Mouse (Mus musculus): ENCODE measurements around the gene Hs3st3b1. TPM values are rescaled to one million over a fixed set of nuclear protein-coding genes. Genes with fewer than 3 reads are reported as not detected.

Hs3st3b1 gene
- polyA plus RNA-seq, 3 experiments from 2014 or later = 3.8 to 5.8 (median 3.8) TPM

DNA sequence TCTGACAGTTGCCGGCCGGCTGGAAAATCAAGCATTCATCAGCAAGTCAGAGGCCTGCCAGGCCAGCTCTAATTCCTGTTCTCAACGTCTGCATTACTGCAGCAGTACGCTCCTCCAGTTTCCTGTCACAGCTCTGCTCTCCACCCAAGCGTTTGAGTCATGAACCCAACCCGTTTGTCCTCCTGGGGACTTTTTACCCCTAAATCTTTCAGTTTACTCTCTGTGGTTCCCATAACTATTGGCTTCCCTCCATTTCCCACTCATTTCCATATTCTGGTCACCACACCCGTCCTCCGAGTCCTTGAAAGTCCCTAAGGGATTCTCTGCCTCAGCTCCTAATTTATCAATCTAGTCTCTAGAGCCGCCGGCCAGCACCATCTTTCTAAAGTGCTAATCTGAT, 42.8 kb downstream of the Hs3st3b1 start:
- ATAC-seq = no peak

DNA sequence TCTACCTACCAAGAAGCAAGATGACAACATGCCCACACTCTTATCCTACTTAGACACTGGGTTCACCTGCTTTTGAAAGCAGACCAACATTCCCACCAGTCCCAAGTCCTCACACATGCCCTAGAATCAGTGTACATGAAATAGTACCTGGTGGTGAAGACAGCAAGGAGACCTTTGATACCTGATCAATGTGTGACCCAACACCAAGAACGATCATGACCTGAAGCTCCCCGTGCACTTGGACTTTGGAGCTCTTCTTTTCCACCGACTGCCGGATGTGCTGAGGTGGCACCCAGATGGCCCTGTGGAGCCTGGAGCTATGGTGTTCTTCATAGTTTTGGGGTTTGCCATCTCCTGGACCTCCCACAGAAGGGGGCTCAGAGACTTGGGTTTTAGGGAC, 43.5 kb downstream of the Hs3st3b1 start:
- ATAC-seq = no peak

DNA sequence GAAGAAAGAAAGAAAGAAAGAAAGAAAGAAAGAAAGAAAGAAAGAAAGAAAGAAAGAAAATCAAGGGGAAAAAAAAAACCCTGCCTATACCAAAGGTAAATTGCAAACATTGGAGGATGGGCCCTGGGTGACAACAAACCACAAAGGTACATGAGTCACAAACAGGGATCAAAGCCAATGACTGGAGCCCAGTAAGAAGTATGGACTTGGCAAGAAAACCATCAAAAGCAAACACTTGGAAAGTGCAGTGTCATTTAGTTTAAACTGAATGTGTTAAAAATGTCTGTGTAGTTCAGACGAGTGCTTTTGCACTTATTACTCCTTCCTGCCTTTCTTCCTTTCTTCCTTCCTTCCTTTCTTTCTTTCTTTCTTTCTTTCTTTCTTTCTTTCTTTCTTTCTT, 59.3 kb downstream of the Hs3st3b1 start:
- ATAC-seq = no peak

DNA sequence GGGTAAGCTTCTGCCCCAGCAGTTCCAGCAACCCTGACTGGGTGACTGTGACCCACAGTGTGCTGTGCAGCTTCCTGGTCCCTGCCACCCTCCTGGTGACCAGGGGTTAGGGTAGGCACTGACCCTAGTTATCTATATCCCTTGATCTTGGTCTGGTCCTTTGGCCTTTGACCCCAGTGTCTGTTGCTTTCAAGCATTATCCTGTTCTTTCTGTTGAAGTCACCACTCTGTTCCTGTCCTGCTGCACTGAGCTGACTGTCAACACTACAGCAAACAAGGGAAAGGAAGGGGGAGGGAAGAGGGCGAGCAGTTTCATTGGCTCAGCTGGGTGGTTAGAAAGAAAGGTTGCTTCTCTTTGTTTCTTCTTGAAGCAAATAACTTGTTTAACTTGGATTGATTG, 60.1 kb downstream of the Hs3st3b1 start:
- ATAC-seq = no peak

DNA sequence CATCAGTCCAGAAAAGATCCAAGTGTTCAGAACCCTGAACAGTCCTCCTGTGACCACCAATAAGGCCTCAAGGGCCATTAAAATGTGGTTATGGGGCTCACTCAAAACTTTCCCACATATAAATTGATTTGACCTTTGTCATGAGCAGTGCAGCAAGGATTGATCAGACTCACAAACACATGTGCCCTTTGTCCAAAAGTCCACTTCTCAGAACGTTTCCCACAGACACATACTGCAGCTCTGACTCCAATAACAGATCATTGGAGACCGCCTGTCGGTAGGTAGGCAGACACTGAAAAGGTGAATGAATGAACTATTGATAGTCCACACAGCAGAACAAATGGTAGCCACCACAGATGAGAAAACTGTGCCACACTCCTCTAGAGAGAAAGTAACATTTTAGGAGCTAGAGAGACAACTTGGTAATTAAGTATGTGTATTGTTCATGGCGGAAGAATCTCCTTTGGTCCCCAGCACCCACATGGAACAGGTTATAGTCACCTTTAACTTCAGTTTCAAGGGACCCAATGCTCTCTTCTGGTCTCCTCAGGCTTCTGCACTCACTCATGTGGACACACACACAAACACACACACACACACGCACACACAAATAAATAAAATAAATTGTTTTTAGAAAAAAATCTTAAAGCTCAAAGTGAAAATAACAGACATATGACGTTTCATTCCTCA, 70.9 kb downstream of the Hs3st3b1 start:
- ATAC-seq = no peak

DNA sequence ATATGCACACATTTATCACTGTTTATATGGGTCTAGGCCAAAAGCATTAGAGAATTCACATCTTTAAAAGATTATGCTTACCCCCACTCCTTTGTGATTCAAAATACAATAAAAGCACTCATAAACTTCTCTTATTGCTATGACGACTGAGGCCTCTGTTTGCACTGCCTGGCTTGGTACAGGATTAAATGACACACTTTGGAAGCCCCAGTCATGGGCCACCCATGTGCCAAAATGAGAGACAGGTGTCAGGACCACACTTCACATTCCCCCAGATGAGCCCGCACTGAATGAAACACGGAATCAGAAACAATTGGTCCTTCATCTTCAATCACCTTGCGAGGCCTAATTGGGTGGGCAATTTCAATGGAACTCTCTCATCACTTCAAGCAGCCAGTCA, 71.8 kb downstream of the Hs3st3b1 start:
- ATAC-seq = no peak

DNA sequence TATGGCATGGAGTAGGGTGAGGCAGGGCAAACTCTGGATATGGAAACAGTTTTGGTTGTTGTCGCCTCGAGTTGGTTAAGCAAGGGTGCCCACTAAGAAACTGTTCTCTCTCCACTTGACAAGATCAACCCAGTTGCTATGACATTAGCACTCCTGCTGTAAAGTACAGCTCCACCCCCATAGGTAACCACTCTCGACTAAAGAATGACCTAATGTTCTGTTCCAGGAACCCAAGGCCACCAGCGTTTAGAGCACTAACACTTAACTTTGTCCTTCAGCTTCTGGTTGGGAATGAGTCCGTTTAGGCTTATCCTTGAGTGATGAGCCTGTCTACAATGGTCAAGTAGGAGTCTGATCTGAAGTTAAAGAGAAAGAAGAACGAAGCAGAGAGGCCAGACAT, 76.7 kb downstream of the Hs3st3b1 start:
- no peak for ATAC-seq

DNA sequence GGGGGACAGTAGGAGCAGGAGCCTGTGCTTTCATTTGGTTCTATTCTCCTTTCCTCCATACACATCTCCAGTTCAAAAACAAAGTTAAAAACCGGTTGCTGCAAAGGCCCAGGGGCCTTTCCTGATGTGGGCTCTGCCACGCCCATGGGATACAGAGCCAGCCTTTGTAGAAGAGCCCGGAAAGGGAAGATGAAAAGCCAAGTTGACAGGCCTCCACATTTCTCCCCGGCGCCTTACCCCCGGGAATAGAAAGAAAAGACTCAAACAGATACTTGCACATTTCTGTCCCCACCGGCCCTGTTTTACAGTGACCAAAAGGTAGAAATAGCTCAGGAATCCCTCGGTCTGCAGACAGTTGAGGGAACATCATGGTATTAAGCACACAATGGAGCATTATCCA, 77.4 kb downstream of the Hs3st3b1 start:
- no peak for ATAC-seq

DNA sequence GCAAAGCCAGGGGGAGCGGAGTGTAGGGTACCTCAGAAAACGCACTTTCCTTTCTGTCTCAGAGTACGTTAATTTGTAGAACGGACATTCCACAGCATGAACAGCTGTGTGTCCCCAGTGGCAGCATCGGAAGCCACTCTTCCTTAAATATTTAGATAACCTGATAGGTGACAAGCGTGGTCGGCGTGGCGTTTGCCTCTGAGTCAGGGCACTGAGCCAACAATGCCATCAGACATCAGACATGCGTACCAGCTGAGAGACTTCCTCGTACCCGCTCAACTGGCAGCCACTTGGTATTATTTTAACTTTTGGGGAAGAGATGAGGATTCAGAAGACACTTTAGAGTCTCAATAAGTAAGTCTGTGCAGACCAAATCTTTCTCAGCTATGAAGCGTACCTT, 84.6 kb downstream of the Hs3st3b1 start:
- no peak for ATAC-seq

Other genes with a start within 250 kb of the Hs3st3b1 start
- gene Cox10, start 157.2 kb upstream of the Hs3st3b1 start, polyA plus RNA-seq (2017; shearing (Covaris generic)) = 10 to 100 TPM; 20.2 to 26.8 (median 21.7) TPM

Data from inflammation-experienced regulatory T-cells, adult 6 months (primary cell).